Mouse (Mus musculus): ENCODE results near the gene Orm2. TPM values are rescaled to one million over a fixed set of nuclear protein-coding genes. Genes with fewer than 3 reads are reported as not detected.

The Orm2 gene
- total and polyA plus RNA-seq, 3 experiments = not detected

DNA sequence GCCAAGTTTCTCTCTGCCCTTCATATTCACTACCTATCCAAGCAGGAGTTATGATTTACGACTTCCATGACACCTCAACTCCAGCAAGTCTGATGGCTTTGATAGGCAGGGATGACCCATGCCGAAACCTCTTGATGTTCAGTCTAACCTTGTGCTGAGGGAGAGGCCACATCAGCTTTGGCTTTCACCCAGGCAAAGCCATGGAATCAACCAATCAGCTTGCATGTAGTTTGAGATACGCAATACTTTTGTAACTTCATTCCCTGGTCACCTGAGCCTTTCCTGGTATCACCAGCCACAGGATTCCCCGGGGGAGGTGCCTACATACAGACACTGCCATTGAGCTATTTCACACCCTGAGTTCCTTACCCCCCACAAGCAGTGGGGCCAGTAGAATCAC, 15.6 kb upstream of the Orm2 start:
- in situ Hi-C loops (cut with MboI; ENCODE audit: low pct_ligation_motif_present, low pct_unique_long_range_greater_than_20kb, low sequenced_read_pairs) = no loop called here
- DNase-seq (ENCODE audit: extremely low read depth) = no peak
- TF ChIP-seq NRF1 (IDR thresholded peaks at IDR 0.05; ENCODE audit: low read depth, low read length) = no peak
- no peak for TF ChIP-seq TCF12 (IDR thresholded peaks at IDR 0.05; ENCODE audit: low read depth, low read length)
- TF ChIP-seq POLR2AphosphoS2 (IDR thresholded peaks at IDR 0.05; ENCODE audit: low read depth, low read length) = no peak
- TF ChIP-seq CTCF (conservative IDR thresholded peaks at IDR 0.05 in 1 of 2, IDR thresholded peaks at IDR 0.05 in 1 of 2; ENCODE audit: low read depth in 2 of 2, low read length in 2 of 2) = no peak
- TF ChIP-seq JUN (IDR thresholded peaks at IDR 0.05; ENCODE audit: insufficient read depth, low read depth, low read length) = no peak
- no peak for TF ChIP-seq ZNF384 (IDR thresholded peaks at IDR 0.05; ENCODE audit: low read depth, low read length)
- peaks cover 25 to 29% of the 10 kb centered on the region in 2 experiments for H3K4me1 ChIP-seq (ENCODE audit: control insufficient read depth in 1 of 2, insufficient read depth in 2 of 2)
- dilution Hi-C loops (cut with MboI; ENCODE audit: extremely low pct_ligation_motif_present, extremely low pct_unique_long_range_greater_than_20kb, low sequenced_read_pairs) = no loop called here
- H3K27ac ChIP-seq (ENCODE audit: insufficient read depth, low read depth) = no peak overlapping the region
- no peaks in the 10 kb centered on the region for H3K9me3 ChIP-seq (replicated peaks; ENCODE audit: low read length)
- H3K36me3 ChIP-seq (replicated peaks in 1 of 2; ENCODE audit: control insufficient read depth in 1 of 2, insufficient read depth in 1 of 2, low read length in 1 of 2) = no peaks in the 10 kb centered on the region
- no peak overlapping the region for H3K4me3 ChIP-seq (replicated peaks in 1 of 3; ENCODE audit: low read depth in 2 of 3, low read length in 2 of 3, poor library complexity in 1 of 3)
- H3K4me2 ChIP-seq (ENCODE audit: insufficient read depth, low read depth, poor library complexity, severe bottlenecking) = no peak overlapping the region
- H3K9ac ChIP-seq (ENCODE audit: insufficient read depth, low read depth) = no peak overlapping the region
- no peaks in the 10 kb centered on the region for H3K27me3 ChIP-seq (replicated peaks)
- no peaks in the 10 kb centered on the region for H3K79me2 ChIP-seq (replicated peaks; ENCODE audit: control insufficient read depth, extremely low read depth, insufficient read depth, poor library complexity, severe bottlenecking)

DNA sequence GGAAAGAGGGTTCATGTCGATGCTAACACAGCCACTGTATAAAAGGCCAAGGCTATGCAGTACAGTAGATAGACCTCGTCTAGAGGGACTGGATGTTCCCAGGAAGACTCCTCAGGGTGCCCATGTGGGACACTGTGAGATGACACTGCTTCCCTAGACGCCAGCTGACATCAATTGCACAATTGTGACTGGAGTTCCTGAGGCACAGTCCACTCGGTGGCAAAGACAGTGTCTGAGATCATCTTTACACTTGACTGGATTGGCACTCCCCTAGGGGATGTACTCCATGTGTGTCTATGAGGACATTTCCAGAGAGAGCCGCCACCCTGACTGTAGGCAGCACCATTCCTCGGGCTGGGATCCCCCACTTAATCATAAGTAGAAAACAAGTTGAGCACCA, 13.7 kb upstream of the Orm2 start:
- Histone ChIP-seq H3K4me3 (replicated peaks in 1 of 3; ENCODE audit: low read depth in 2 of 3, low read length in 2 of 3, poor library complexity in 1 of 3) (no peak overlapping the region), H3K4me2 (ENCODE audit: insufficient read depth, low read depth, poor library complexity, severe bottlenecking) (no peak overlapping the region), H3K9me3 (replicated peaks; ENCODE audit: low read length) (no peaks in the 10 kb centered on the region), H3K9ac (ENCODE audit: insufficient read depth, low read depth) (no peak overlapping the region), H3K79me2 (replicated peaks; ENCODE audit: control insufficient read depth, extremely low read depth, insufficient read depth, poor library complexity, severe bottlenecking) (no peaks in the 10 kb centered on the region), H3K4me1 (ENCODE audit: control insufficient read depth in 1 of 2, insufficient read depth in 2 of 2) (peaks cover 12 to 16% of the 10 kb centered on the region in 2 experiments), H3K27me3 (replicated peaks) (no peaks in the 10 kb centered on the region), H3K36me3 (replicated peaks in 1 of 2; ENCODE audit: control insufficient read depth in 1 of 2, insufficient read depth in 1 of 2, low read length in 1 of 2) (no peaks in the 10 kb centered on the region), H3K27ac (ENCODE audit: insufficient read depth, low read depth) (no peak overlapping the region)
- TF ChIP-seq TCF12 (IDR thresholded peaks at IDR 0.05; ENCODE audit: low read depth, low read length) = no peak
- no peak for TF ChIP-seq TBP (conservative IDR thresholded peaks at IDR 0.05; ENCODE audit: low read depth, low read length)
- TF ChIP-seq ZMIZ1 (IDR thresholded peaks at IDR 0.05; ENCODE audit: low read depth, low read length) = no peak
- TF ChIP-seq IRF4 (IDR thresholded peaks at IDR 0.05; ENCODE audit: low read depth, low read length) = no peak
- TF ChIP-seq PAX5 (IDR thresholded peaks at IDR 0.05; ENCODE audit: low read length) = no peak
- no peak for TF ChIP-seq POLR2A (IDR thresholded peaks at IDR 0.05; ENCODE audit: low read depth, low read length)
- TF ChIP-seq JUND (conservative IDR thresholded peaks at IDR 0.05; ENCODE audit: low read depth, low read length) = no peak
- no peak for TF ChIP-seq USF1 (IDR thresholded peaks at IDR 0.05; ENCODE audit: low read depth, low read length)
- no peak for TF ChIP-seq BHLHE40 (IDR thresholded peaks at IDR 0.05; ENCODE audit: low read depth, low read length)
- no peak for TF ChIP-seq NELFE (IDR thresholded peaks at IDR 0.05; ENCODE audit: low read depth, low read length)
- no peak for TF ChIP-seq ZC3H11A (IDR thresholded peaks at IDR 0.05; ENCODE audit: low read depth, low read length)
- no peak for TF ChIP-seq RAD21 (IDR thresholded peaks at IDR 0.05; ENCODE audit: low read depth, low read length)
- TF ChIP-seq POLR2AphosphoS2 (IDR thresholded peaks at IDR 0.05; ENCODE audit: low read depth, low read length) = no peak
- TF ChIP-seq EP300 (IDR thresholded peaks at IDR 0.05; ENCODE audit: low read length) = no peak
- TF ChIP-seq JUN (IDR thresholded peaks at IDR 0.05; ENCODE audit: insufficient read depth, low read depth, low read length) = no peak
- no peak for TF ChIP-seq MYC (IDR thresholded peaks at IDR 0.05; ENCODE audit: low read depth, low read length)
- TF ChIP-seq CHD2 (IDR thresholded peaks at IDR 0.05; ENCODE audit: low read length) = no peak
- no peak for TF ChIP-seq ZNF384 (IDR thresholded peaks at IDR 0.05; ENCODE audit: low read depth, low read length)
- TF ChIP-seq HCFC1 (IDR thresholded peaks at IDR 0.05; ENCODE audit: low read depth, low read length) = no peak
- no peak for TF ChIP-seq UBTF (IDR thresholded peaks at IDR 0.05; ENCODE audit: low read depth, low read length)
- no peak for DNase-seq (ENCODE audit: extremely low read depth)
- in situ Hi-C loops (cut with MboI; ENCODE audit: low pct_ligation_motif_present, low pct_unique_long_range_greater_than_20kb, low sequenced_read_pairs) = no loop called here
- dilution Hi-C loops (cut with MboI; ENCODE audit: extremely low pct_ligation_motif_present, extremely low pct_unique_long_range_greater_than_20kb, low sequenced_read_pairs) = no loop called here

Measured in CH12.LX (cell line).